Mouse (Mus musculus) heart, adult 2 months (tissue): ENCODE measurements at regions not wholly inside any gene's neighbourhood (a gene's known extent, or its start where the extent isn't known, plus 50 kb on each side); places are given as distances from the start of the nearest gene placed in this dataset.

Experiments used
- DNase-seq, 2 experiments: peaks; one replicate each; pipeline ENCODE4 v3.0.0; 2021
- H3K27ac ChIP-seq: fragments of 200-600 bp; 2 replicates; pipeline ENCODE4 v1.8.1; 2022
- H3K27me3 ChIP-seq: fragments of 200-500 bp; 2 replicates; pipeline ENCODE4 v1.6.1; 2012; ENCODE audit warnings: mild to moderate bottlenecking, low read length, inconsistent platforms, mixed read lengths; ENCODE audit not compliant: control insufficient read depth, insufficient read depth
- H3K36me3 ChIP-seq: fragments of 200-500 bp; 2 replicates; pipeline ENCODE4 v1.6.1; 2012; ENCODE audit warnings: low read length, inconsistent platforms; ENCODE audit not compliant: control insufficient read depth, insufficient read depth
- H3K4me1 ChIP-seq: fragments of 200-500 bp; 2 replicates; pipeline ENCODE4 v1.6.1; 2011; ENCODE audit warnings: low read length; ENCODE audit not compliant: control insufficient read depth, insufficient read depth
- H3K4me3 ChIP-seq: fragments of 200-600 bp; 2 replicates; pipeline ENCODE4 v1.8.1; 2022
- H3K79me2 ChIP-seq: fragments of 200-500 bp; replicated peaks from 2 replicates; pipeline ENCODE4 v1.6.1; 2012; ENCODE audit warnings: mild to moderate bottlenecking, inconsistent platforms, low read length, moderate library complexity, mixed read lengths; ENCODE audit not compliant: control insufficient read depth, insufficient read depth
- H3K9ac ChIP-seq: fragments of 200-500 bp; 2 replicates; pipeline ENCODE4 v1.6.1; 2012; ENCODE audit warnings: low read depth, mild to moderate bottlenecking, control low read depth, inconsistent platforms, low read length, mixed read lengths
- CTCF ChIP-seq: fragments of 200-600 bp; IDR thresholded peaks from 2 replicates; pipeline ENCODE4 v1.8.1; 2022; ENCODE audit warnings: antibody characterized with exemption, mild to moderate bottlenecking, moderate library complexity
- EP300 ChIP-seq: fragments of 200-500 bp; IDR thresholded peaks from 2 replicates; pipeline ENCODE4 v1.6.1; 2011; ENCODE audit warnings: low read depth, low read length, control low read depth; ENCODE audit not compliant: insufficient read depth
- POLR2A ChIP-seq: fragments of 200-500 bp; IDR thresholded peaks from 2 replicates; pipeline ENCODE4 v1.6.1; 2011; ENCODE audit warnings: mild to moderate bottlenecking, low read depth, low read length, control low read depth; ENCODE audit not compliant: insufficient read depth
- WGBS: fragments of 180-500 bp; shearing (Covaris S2); methylation state at CpG from one replicate; pipeline ENCODE4 v1.1.7; 2018; 5-methylcytosine and 5-hydroxymethylcytosine counted together
- intact Hi-C: fragments of 180-260 bp; cut with DNase I; formaldehyde crosslinking; loops from one replicate; pipeline ENCODE4 v1.15.1; 2025

DNA sequence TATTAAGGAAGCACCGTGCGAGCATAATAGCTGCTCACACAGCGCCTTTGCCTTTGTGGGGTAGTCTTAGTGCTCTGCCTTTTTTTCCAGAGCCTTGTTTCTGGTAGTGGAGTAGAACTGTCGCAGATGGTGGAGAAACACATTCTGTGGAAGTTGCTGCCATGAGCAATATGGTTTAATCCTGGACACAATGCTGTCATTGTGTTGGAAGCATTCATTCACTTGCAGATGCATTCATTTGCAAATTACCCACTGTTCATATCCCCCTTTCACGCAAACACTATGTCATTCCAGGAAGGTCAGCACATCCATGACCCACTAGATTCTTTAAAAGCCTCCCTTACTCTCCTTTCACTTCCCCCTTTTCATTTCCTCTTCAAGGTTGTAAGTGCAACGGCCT lies 219.7 kb upstream of the Cdh6 start:
- intact Hi-C loops, result no loop called here
- WGBS, result 67% methylated on average over 6 of the region's 6 CpGs
- Histone ChIP-seq H3K9ac (no peak overlapping the region), H3K4me3 (no peak overlapping the region), H3K4me1 (no peaks in the 10 kb centered on the region), H3K27ac (no peak overlapping the region), H3K27me3 (no peaks in the 10 kb centered on the region), H3K36me3 (no peaks in the 10 kb centered on the region), H3K79me2 (no peaks in the 10 kb centered on the region)
- TF ChIP-seq CTCF (no peak), EP300 (no peak), POLR2A (no peak)
- no peak for DNase-seq

DNA sequence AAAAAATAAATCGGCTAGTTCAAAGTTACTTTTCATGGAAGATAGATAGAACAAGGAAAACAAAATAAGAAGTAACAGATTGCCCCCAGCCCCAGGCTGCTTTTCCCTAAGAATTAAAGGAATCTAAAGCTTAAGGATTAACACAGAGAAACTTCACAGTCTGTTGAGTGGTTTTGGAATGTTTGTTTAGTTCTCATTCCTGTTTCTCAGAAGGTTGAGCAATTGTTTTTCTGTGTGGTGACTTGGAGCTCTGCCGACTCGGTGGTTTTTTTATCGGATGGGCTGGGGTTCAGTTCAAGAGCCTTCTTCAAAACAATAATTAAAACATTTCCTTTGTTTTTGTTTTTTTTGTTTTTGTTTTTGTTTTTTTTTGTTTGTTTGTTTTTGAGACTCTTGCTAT lies 217.9 kb upstream of the Cdh6 start:
- intact Hi-C loops, result no loop called here
- H3K4me1 ChIP-seq, result no peaks in the 10 kb centered on the region; the same call in 1 of the 2 replicates
- WGBS, result 73% methylated on average over 4 of the region's 4 CpGs
- peak in 1 of 2 experiments; percentile 5 for DNase-seq
- no peaks in the 10 kb centered on the region for H3K36me3 ChIP-seq
- H3K27me3 ChIP-seq, result no peaks in the 10 kb centered on the region
- H3K4me3 ChIP-seq, result no peak overlapping the region
- no peaks in the 10 kb centered on the region for H3K79me2 ChIP-seq
- no peak for TF ChIP-seq EP300
- no peak for TF ChIP-seq CTCF
- no peak for TF ChIP-seq POLR2A
- H3K9ac ChIP-seq, result no peak overlapping the region
- H3K27ac ChIP-seq, result no peak overlapping the region

DNA sequence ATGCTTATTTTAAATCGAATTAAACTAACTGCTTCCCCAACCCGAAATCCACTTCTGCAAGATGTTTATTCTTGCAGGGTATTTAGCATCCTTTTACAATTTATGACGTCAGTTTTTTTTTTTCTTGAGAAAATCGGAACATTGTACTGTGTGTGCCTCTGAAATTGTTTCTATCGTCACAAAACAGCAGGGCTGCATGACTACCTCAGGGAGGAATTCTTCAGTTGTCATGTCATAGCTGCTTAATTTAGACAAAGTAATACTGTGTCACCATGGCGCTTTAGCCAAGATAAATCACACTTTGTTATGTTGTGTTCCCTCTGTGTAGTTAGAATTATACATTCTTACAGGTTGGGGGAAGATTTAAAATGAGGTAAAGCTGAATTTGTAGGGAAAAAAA lies 211.3 kb upstream of the Cdh6 start:
- Histone ChIP-seq H3K27me3 (no peaks in the 10 kb centered on the region), H3K9ac (no peak overlapping the region), H3K36me3 (no peaks in the 10 kb centered on the region), H3K4me1 (no peaks in the 10 kb centered on the region; the same call in 1 of the 2 replicates), H3K4me3 (no peak overlapping the region), H3K79me2 (no peaks in the 10 kb centered on the region), H3K27ac (no peak overlapping the region)
- DNase-seq, result no peak
- TF ChIP-seq POLR2A (no peak), CTCF (no peak), EP300 (no peak)
- intact Hi-C loops, result no loop called here
- 23% methylated on average over 6 of the region's 6 CpGs for WGBS

GRCm38 (mm10) chr15:13375590-13375989 lies 202.1 kb upstream of the Cdh6 start:
- Histone ChIP-seq H3K4me1 (no peaks in the 10 kb centered on the region), H3K4me3 (no peak overlapping the region), H3K27ac (no peak overlapping the region), H3K27me3 (no peaks in the 10 kb centered on the region), H3K9ac (no peak overlapping the region), H3K36me3 (no peaks in the 10 kb centered on the region), H3K79me2 (no peaks in the 10 kb centered on the region)
- 74% methylated on average over 3 of the region's 3 CpGs for WGBS
- intact Hi-C loops, result loop anchor here (5.0 kb wide), 1 partner anchor 83 kb away; no protein-coding TSS in a partner anchor
- TF ChIP-seq EP300 (no peak), POLR2A (no peak), CTCF (no peak)
- no peak for DNase-seq

GRCm38 (mm10) chr15:13368799-13369198 lies 195.3 kb upstream of the Cdh6 start:
- Histone ChIP-seq H3K27ac (no peak overlapping the region), H3K79me2 (no peaks in the 10 kb centered on the region), H3K9ac (no peak overlapping the region), H3K27me3 (no peaks in the 10 kb centered on the region), H3K4me3 (no peak overlapping the region), H3K4me1 (no peaks in the 10 kb centered on the region), H3K36me3 (no peaks in the 10 kb centered on the region)
- no peak for DNase-seq
- 54% methylated on average over 5 of the region's 5 CpGs for WGBS
- intact Hi-C loops, result no loop called here
- TF ChIP-seq EP300 (no peak), POLR2A (no peak), CTCF (no peak)

GRCm38 (mm10) chr15:13367291-13367954 lies 193.9 kb upstream of the Cdh6 start:
- Histone ChIP-seq H3K9ac (no peak overlapping the region), H3K4me1 (no peaks in the 10 kb centered on the region), H3K27me3 (no peaks in the 10 kb centered on the region), H3K79me2 (no peaks in the 10 kb centered on the region), H3K36me3 (no peaks in the 10 kb centered on the region), H3K27ac (no peak overlapping the region), H3K4me3 (no peak overlapping the region)
- DNase-seq, result no peak
- intact Hi-C loops, result no loop called here
- TF ChIP-seq CTCF (no peak), POLR2A (no peak), EP300 (no peak)
- 68% methylated on average over 16 of the region's 16 CpGs for WGBS
